Mouse (Mus musculus) liver, embryonic 14.5 days (tissue): ENCODE measurements around the gene Plekho2.

ENCODE experiments used
- CTCF ChIP-seq: IDR thresholded peaks from 2 replicates; pipeline ENCODE4 v1.5.1; 2016; ENCODE audit warnings: antibody characterized with exemption, low read depth, control low read depth
- EP300 ChIP-seq: IDR thresholded peaks from 2 replicates; pipeline ENCODE4 v1.6.1; 2016; ENCODE audit warnings: antibody characterized with exemption, low read depth

DNA sequence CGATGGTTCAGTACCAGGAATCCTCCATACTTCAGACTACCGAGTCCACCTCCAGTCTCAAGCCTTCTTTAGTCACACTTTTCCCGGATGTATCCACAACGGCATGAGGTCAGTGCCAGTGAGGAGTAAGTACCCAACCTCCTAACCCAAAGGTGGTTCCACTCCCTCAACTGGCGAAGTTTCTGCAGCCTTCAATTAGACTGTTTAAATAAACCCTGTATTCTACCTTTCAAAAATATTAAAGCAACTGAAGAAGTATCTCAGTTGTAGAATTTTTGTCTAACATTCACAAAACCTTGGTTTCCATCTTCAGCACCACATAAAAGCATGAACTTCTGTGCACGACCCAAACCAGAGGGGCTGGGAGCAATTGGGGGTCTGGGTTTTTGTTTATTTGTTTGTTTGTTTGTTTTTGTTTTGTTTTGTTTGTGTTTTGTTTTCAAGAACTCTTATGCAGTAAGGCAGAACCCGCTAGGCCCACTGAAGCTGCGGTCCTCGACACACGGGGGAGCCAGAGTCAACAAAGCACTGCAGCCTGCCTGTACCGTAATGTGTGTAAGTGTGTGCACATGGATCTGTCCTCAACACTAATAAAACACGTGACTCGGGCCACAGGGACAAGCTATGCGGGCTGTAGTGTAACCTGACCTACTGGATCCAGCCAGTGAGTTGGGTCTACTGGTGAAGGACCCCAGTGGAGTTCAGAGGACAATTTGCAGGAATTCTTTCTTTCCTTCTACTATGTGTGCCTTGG, 56.1 kb downstream of the Plekho2 start:
- TF ChIP-seq EP300, result no peak; the same call in 1 of the 2 replicates
- TF ChIP-seq CTCF, result peak; percentile 99
